Mouse (Mus musculus): ENCODE measurements at regions not wholly inside any gene's neighbourhood (a gene's known extent, or its start where the extent isn't known, plus 50 kb on each side); places are given as distances from the start of the nearest gene placed in this dataset.

- TF ChIP-seq POLR2A (IDR thresholded peaks at IDR 0.05; ENCODE audit: insufficient read depth, low read depth, low read length) (no peak), CTCF (IDR thresholded peaks at IDR 0.05; ENCODE audit: insufficient read depth, low read depth, low read length) (no peak)
Observed at GRCm38 (mm10) chr6:148514645-148515044, 70.5 kb upstream of the Tmtc1 start.

Data from olfactory bulb, adult 2 months (tissue).